Mouse (Mus musculus): ENCODE measurements around the gene BB287469.
"Not testable (repeated sequence)": the region's sequence is repeated elsewhere in the genome, so short reads cannot be mapped to it uniquely, and the experiment has no call there.

Gene BB287469

DNA sequence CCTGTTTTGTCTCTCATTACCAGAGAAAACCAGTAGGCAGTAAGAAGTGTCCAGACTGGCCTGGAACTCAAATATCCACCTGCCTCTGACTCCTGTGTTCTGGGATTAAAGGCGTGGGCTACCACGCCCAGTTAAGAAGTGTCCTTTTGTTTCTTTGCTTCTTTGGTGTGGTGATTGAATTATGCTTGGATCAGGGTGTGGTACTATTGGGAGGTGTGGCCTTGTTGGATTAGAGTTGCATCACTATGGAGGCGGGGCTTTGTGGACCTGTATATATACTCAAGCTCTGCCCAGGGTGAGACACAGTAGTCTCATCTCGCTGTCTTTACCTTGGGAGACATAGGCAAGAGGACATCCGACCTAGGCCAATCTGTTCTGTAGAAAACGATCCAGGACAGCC is at the start of gene BB287469:
TSS of gene BB287469 (plus strand) at position 301 of the 400 bp plus-strand sequence.
- not testable (repeated sequence) for DNase-seq (ENCODE audit: low spot score)

DNA sequence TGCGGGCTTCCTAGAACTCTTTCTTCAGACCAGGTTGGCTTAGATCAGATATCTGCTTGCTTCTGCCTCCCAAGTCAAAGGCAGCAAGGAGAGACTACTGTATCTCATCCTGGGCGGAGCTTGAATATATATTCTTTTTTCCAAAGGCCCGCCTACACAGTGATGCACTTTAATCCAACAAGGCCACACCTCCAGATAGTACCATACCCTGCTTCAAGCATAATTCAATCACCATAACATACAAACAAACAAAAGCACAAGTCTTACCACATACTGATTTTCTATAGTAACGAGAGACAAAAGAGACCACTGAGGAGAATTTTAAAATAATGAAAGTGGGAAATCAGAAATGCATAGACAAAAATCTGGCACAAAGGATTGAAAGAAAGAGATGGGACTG is 40.7 kb upstream of the BB287469 start, which contains the start of gene Gm21319:
TSS of gene Gm21319 (minus strand) at position 101 of the 400 bp plus-strand sequence.
- DNase-seq (ENCODE audit: low spot score): not testable (repeated sequence)

DNA sequence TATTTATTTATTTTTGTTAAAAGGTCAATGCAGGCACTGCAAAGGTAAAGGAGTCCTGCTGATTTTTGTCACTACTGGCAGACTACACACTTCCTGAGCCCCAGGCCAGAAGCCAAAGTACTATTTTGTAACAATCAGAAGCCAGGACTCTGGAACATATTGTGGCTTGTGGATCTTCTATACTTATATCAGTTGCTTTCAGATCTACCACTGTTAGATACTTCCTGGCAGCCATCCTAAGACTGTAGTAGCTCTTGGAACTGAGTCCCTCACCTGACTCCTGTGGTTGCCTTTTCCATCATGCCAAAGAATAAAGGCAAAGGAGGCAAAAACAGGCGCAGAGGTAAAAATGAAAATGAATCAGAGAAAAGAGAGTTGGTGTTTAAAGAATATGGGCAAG is 21.2 kb upstream of the BB287469 start, which contains the start of gene Gm21936:
TSS of gene Gm21936 (plus strand) at position 301 of the 400 bp plus-strand sequence.
- DNase-seq (ENCODE audit: low spot score): not testable (repeated sequence)

DNA sequence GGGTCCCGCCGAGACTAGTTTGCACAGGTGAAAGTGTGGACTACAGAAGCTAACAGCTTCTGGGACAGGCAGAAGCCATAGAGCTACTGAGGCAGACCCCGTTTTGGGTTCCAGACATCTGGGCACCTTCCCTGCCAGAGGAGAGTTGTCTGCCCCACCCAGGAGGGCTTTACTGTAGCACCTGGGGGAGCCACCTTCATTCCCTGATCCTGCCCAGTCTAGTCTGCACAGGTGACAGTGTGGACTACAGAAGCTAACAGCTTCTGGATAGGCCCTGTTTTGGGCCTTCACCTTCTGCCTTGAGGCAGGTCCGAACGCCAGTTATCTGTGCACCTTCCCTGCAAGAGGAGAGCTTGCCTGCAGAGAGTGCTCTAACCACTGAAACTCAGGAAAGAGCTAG is 18.4 kb upstream of the BB287469 start:
- not testable (repeated sequence) for DNase-seq (ENCODE audit: low spot score)

DNA sequence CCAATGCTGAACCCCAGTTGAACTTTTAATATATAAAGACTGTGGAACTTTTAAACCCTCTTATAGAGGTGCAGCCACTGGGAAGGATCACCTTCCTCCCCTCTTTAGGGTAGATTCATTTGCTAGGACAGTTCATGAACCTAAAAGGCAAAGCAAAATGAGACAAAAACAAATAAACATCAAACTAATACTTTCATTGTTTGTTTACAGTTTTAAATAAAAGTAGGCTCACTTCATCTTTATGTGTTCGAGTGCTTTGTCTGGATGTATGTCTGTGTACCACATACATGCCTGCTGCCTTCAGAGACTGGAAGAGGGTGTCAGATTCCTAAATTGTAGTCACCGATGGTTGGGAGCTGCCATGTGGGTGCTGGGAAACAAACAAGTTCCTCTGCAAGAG is 25.9 kb downstream of the BB287469 start, which contains the start of gene Gm2001:
TSS of gene Gm2001 (minus strand) at position 101 of the 400 bp plus-strand sequence.
- not testable (repeated sequence) for DNase-seq (ENCODE audit: low spot score)

DNA sequence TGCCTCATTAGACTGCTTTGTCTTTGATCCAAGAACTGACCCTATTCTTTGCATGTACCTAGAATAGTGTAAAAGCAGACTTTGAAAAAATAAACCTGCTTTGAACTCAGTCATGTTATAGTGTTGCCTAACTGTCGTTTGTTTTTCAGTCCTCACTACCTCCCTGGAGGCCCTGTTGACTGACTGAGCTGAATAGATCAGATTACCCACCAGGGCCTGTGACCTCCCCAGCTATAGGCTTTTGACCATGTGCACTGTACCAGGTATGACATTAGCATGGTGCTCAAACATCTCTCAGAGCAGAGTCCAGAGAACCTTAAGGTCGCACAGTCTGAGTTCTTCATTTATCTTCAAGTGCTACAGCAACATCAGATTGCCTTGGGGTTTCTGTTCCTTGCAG is 34.3 kb downstream of the BB287469 start:
- DNase-seq (ENCODE audit: low spot score): not testable (repeated sequence)

DNA sequence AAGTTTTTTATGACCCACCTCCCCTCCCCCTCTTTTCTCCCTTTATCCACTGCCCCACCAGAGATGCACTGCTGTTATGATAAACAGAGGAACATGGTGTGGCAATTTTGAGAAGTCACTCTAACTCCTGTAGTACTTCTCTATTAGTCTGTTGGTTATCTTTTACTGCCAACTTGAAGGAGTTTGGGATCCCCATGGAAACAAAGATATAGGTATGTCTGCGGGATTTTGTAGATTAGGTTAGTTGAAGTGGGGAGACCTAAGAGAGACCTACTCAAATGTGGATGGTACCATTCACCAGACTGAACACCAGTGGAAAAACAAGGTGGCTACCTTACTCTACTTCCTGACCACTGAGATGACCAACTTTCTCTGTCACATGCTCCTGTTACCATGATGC is 39.7 kb downstream of the BB287469 start:
- not testable (repeated sequence) for DNase-seq (ENCODE audit: low spot score)

DNA sequence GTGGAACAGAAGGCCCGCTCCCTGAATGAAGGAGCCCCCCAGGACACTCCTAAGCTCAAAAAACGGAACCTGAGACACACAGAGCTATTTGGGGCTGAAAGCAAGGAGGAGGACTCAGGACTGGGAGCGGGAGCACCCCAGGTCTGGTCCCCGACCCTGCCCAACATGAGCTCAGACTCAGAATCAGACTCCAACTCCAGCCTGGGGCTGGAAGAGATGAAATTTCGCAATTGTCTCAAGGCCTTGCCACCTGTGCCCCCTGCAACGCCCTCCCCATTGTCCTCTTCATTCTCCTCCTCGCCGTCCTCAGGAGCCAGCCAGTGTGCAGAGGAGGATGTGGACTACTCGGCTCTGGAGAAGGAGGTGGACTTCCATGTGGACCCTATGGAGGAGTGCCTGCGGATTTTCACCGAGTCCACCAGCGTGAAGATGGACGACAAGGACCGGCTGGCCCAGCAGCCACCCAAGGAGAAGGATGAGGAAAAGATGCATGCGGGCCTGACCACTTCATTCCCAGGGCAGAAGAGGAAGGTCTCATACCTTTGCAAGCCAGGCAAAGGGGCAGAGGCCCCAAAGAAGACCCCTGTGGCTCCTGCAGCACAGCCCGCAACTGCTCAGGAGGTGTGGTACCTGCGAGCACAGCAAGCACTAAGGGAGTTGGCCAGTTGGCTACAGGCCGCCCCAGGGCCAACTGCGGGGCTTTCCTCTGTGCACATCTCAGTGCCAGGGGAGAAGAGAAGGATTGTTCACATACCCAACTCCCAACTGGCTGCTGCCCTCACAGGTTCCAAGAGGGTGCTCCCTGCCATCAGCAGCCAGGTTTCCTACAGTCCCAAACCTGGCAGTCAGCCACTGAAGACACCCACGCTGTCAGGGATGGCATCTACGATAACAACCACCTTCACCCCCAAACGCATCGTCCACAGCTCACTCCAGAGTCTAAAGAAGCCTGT is 45.6 kb downstream of the BB287469 start:
- not testable (repeated sequence) for DNase-seq (ENCODE audit: low spot score)

DNA sequence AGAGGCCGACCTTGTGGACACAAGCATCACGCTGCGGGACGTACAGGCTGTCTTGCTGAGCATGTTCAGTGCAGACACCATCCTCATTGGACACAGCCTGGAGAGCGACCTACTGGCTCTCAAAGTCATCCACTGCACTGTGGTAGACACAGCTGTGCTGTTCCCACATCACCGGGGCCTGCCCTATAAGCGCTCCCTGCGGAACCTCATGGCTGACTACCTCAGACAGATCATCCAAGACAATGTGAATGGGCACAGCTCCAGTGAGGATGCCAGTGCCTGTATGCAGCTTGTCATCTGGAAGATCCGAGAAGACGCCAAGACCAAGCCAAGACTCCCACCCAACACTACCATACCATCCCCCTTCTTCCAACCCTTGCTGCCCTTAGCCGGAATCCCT is 47.3 kb downstream of the BB287469 start:
- not testable (repeated sequence) for DNase-seq (ENCODE audit: low spot score)

DNA sequence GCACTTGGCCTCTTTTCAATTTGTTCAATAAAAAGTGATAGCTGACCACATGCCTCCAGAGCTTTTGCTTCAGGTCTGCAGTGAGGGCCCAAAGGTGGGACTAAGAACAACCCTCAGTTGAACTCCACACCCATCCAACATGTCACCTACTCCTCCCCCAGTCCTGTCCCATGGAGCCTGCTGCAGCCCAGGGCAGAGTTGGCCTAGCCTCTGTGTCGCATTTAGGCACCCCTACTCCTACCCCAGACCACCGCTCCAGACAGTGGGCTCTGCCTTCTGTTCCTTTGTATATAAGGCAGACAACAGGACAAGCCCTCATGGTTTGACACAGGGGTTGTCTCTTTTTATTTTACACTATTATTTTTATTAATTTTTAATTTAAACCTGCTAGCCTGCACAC is 47.7 kb downstream of the BB287469 start:
- DNase-seq (ENCODE audit: low spot score): not testable (repeated sequence)
